Mouse (Mus musculus) olfactory bulb, adult 2 months (tissue): ENCODE results near the gene Gm7970.
"Not testable (repeated sequence)": the region's sequence is repeated elsewhere in the genome, so short reads cannot be mapped to it uniquely, and the experiment has no call there.

Experiments
- CTCF ChIP-seq: fragments of 200-500 bp; IDR thresholded peaks from 2 replicates; pipeline ENCODE4 v1.5.1; 2012; ENCODE audit warnings: low read depth, mild to moderate bottlenecking, low read length, moderate library complexity; ENCODE audit not compliant: insufficient read depth
- POLR2A ChIP-seq: fragments of 200-500 bp; IDR thresholded peaks from 2 replicates; pipeline ENCODE4 v1.6.1; 2012; ENCODE audit warnings: mild to moderate bottlenecking, low read depth, low read length, moderate library complexity; ENCODE audit not compliant: insufficient read depth

DNA sequence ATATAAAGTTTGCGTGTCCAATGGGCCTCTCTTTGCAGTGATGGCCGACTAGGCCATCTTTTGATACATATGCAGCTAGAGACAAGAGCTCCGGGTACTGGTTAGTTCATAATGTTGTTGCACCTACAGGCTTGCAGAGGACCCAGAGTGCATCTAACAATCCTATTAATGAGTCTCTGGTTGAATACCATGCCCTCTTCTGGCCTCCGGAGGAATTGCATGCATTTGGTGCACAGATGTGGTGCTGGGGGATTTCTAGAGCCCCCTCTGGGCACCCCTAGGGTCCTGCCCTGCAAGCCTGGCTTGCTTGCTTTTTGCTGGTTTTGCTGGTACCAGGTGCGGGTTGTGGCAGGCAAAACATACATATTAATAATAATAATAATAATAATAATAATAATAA, 34.7 kb downstream of the Gm7970 start:
- TF ChIP-seq POLR2A, CTCF: not testable (repeated sequence)
